Mouse (Mus musculus) myocyte (in vitro differentiated cells): ENCODE results near the gene Irf3. TPM values are rescaled to one million over a fixed set of nuclear protein-coding genes. Genes with fewer than 3 reads are reported as not detected.
"Not testable (repeated sequence)": the region's sequence is repeated elsewhere in the genome, so short reads cannot be mapped to it uniquely, and the experiment has no call there.

ENCODE experiments used
- H3K27me3 ChIP-seq: one replicate; pipeline ENCODE4 v1.6.1; 2011; ENCODE audit not compliant: control insufficient read depth, insufficient read depth, insufficient read length
- H3K36me3 ChIP-seq: one replicate; pipeline ENCODE4 v1.6.1; 2011; ENCODE audit not compliant: control insufficient read depth, insufficient read depth
- H3K4me2 ChIP-seq: one replicate; pipeline ENCODE4 v1.6.1; 2011; ENCODE audit warnings: low read depth, control low read depth
- H3K4me3 ChIP-seq: one replicate; pipeline ENCODE4 v1.5.1; 2011; ENCODE audit warnings: mild to moderate bottlenecking, control low read depth, moderate library complexity
- H3K79me2 ChIP-seq: one replicate; pipeline ENCODE4 v1.6.1; 2011; ENCODE audit not compliant: control insufficient read depth, insufficient read depth
- H3ac ChIP-seq: one replicate; pipeline ENCODE4 v1.6.1; 2011; ENCODE audit not compliant: control insufficient read depth, insufficient read length
- CEBPB ChIP-seq: IDR thresholded peaks from 2 replicates; pipeline ENCODE4 v1.6.1; 2011; ENCODE audit warnings: mild to moderate bottlenecking, moderate library complexity; ENCODE audit not compliant: poor library complexity, insufficient read depth, severe bottlenecking
- E2F4 ChIP-seq: IDR thresholded peaks from one replicate; pipeline ENCODE4 v1.6.1; 2011; ENCODE audit warnings: mild to moderate bottlenecking, control low read depth, moderate library complexity; ENCODE audit not compliant: insufficient read depth
- MAX ChIP-seq: IDR thresholded peaks from one replicate; pipeline ENCODE4 v1.6.1; 2011; ENCODE audit warnings: low read depth, mild to moderate bottlenecking, control low read depth
- MYOD1 ChIP-seq, 3 experiments: IDR thresholded peaks; one replicate each; pipeline ENCODE4 v1.6.1; 2011; ENCODE audit warnings: control low read depth in 2 of 3, low read depth in 2 of 3, mild to moderate bottlenecking in 2 of 3, moderate library complexity in 1 of 3; ENCODE audit not compliant: insufficient read length in 2 of 3, control insufficient read depth in 1 of 3
- MYOG ChIP-seq, 3 experiments: IDR thresholded peaks; one replicate each; pipeline ENCODE4 v1.6.1; 2011; ENCODE audit warnings: control low read depth in 2 of 3, low read depth in 2 of 3, mild to moderate bottlenecking in 2 of 3; ENCODE audit not compliant: insufficient read length in 2 of 3, control insufficient read depth in 1 of 3, insufficient read depth in 1 of 3
- POLR2A ChIP-seq: IDR thresholded peaks from one replicate; pipeline ENCODE4 v1.6.1; 2011; ENCODE audit warnings: low read depth, mild to moderate bottlenecking, control low read depth, moderate library complexity; ENCODE audit not compliant: insufficient read length
- POLR2AphosphoS2 ChIP-seq: IDR thresholded peaks from one replicate; pipeline ENCODE4 v1.6.1; 2011; ENCODE audit warnings: low read depth, control low read depth; ENCODE audit not compliant: insufficient read length
- SRF ChIP-seq: IDR thresholded peaks from one replicate; pipeline ENCODE4 v1.6.1; 2011; ENCODE audit warnings: low read depth; ENCODE audit not compliant: control insufficient read depth, insufficient read length
- TCF12 ChIP-seq: IDR thresholded peaks from one replicate; pipeline ENCODE4 v1.6.1; 2011; ENCODE audit warnings: mild to moderate bottlenecking, control low read depth; ENCODE audit not compliant: poor library complexity, insufficient read depth, severe bottlenecking
- TCF3 ChIP-seq: IDR thresholded peaks from one replicate; pipeline ENCODE4 v1.6.1; 2011; ENCODE audit warnings: low read depth, control low read depth; ENCODE audit not compliant: insufficient read length
- USF1 ChIP-seq: IDR thresholded peaks from one replicate; pipeline ENCODE4 v1.6.1; 2011; ENCODE audit warnings: low read depth, mild to moderate bottlenecking, control low read depth, moderate library complexity
- polyA plus RNA-seq: library from polyadenylated mRNA; unstranded; fragments of >200 nt; fragmentation: generic; extraction: Trizol; gene quantifications from one replicate; pipeline ENCODE4 v1.2.1, GENCODE M21; 2012; ENCODE audit warnings: missing spikeins

Irf3 gene
- polyA plus RNA-seq, 1 experiment, result 45.1 TPM

GRCm38 (mm10) chr7:45016761-45017160 is 19.3 kb downstream of the Irf3 start:
- H3K79me2 ChIP-seq, result peaks cover 30% of the 10 kb centered on the region
- H3K4me2 ChIP-seq, result peak overlapping the region; percentile 100
- H3ac ChIP-seq, result no peak overlapping the region
- TF ChIP-seq POLR2AphosphoS2, result no peak
- TF ChIP-seq POLR2A, result no peak
- TF ChIP-seq TCF3, result no peak
- no peak for TF ChIP-seq E2F4
- H3K4me3 ChIP-seq, result peak overlapping the region; percentile 71
- H3K36me3 ChIP-seq, result peaks cover 10% of the 10 kb centered on the region
- H3K27me3 ChIP-seq, result no peaks in the 10 kb centered on the region

GRCm38 (mm10) chr7:45017242-45018061 is 20.0 kb downstream of the Irf3 start, which contains the start of gene Rras:
Gene Rras, plus strand, starts transcription at chr7:45017961.
- peak within 1 kb of the TSS; percentile 100 for H3K4me2 ChIP-seq
- peak within 1 kb of the TSS; percentile 46 for H3ac ChIP-seq
- peaks cover 30% of the 10 kb centered on the region for H3K79me2 ChIP-seq
- peaks cover 5% of the 10 kb centered on the region for H3K36me3 ChIP-seq
- TF ChIP-seq POLR2A, result peak; percentile 71
- TF ChIP-seq MYOG (IDR thresholded peaks at IDR 0.05; ENCODE audit: control insufficient read depth in 1 of 3, insufficient read depth in 1 of 3, insufficient read length in 2 of 3, low read depth in 2 of 3), result no peak
- no peak for TF ChIP-seq MYOD1 (IDR thresholded peaks at IDR 0.05; ENCODE audit: control insufficient read depth in 1 of 3, insufficient read length in 2 of 3, low read depth in 2 of 3)
- no peak for TF ChIP-seq USF1
- 0 out of 2 replicates have a peak, but pooled peaks have one; percentile 18 for TF ChIP-seq CEBPB
- TF ChIP-seq SRF, result peak; percentile 90
- no peak for TF ChIP-seq TCF12
- no peak for TF ChIP-seq E2F4
- H3K27me3 ChIP-seq, result no peaks in the 10 kb centered on the region
- H3K4me3 ChIP-seq, result peak within 1 kb of the TSS; percentile 71

- Histone ChIP-seq H3K4me3 (peak overlapping the region; percentile 71), H3K36me3 (peaks cover 5% of the 10 kb centered on the region), H3K4me2 (peak overlapping the region; percentile 98), H3K27me3 (no peaks in the 10 kb centered on the region), H3K79me2 (peaks cover 24% of the 10 kb centered on the region), H3ac (no peak overlapping the region)
- TF ChIP-seq POLR2AphosphoS2, result peak; percentile 53
- no peak for TF ChIP-seq MAX
- peak; percentile 51 for TF ChIP-seq POLR2A
These were observed 21.7 kb downstream of the Irf3 start for GRCm38 (mm10) chr7:45019031-45019571.

GRCm38 (mm10) chr7:45020225-45020624 is 22.8 kb downstream of the Irf3 start:
- no peak overlapping the region for H3ac ChIP-seq

GRCm38 (mm10) chr7:45023711-45024110 is 26.3 kb downstream of the Irf3 start:
- not testable (repeated sequence) for H3K4me3 ChIP-seq

More at GRCm38 (mm10) chr7:45020225-45020624, 22.8 kb downstream of the Irf3 start:
- H3K36me3 ChIP-seq, result peaks cover 5% of the 10 kb centered on the region
- H3K79me2 ChIP-seq, result peaks cover 13% of the 10 kb centered on the region
- TF ChIP-seq POLR2AphosphoS2, result peak; percentile 61
- no peak for TF ChIP-seq USF1
- TF ChIP-seq POLR2A, result no peak
- H3K4me3 ChIP-seq, result peak overlapping the region; percentile 71
- no peaks in the 10 kb centered on the region for H3K27me3 ChIP-seq
- H3K4me2 ChIP-seq, result peak overlapping the region; percentile 98

More at GRCm38 (mm10) chr7:45023711-45024110, 26.3 kb downstream of the Irf3 start:
- not testable (repeated sequence) for H3K27me3 ChIP-seq, H3K4me2 ChIP-seq, H3K36me3 ChIP-seq, H3ac ChIP-seq, H3K79me2 ChIP-seq
